ENCODE assay signal across 22 mouse cellular contexts in the genomic region with DNA sequence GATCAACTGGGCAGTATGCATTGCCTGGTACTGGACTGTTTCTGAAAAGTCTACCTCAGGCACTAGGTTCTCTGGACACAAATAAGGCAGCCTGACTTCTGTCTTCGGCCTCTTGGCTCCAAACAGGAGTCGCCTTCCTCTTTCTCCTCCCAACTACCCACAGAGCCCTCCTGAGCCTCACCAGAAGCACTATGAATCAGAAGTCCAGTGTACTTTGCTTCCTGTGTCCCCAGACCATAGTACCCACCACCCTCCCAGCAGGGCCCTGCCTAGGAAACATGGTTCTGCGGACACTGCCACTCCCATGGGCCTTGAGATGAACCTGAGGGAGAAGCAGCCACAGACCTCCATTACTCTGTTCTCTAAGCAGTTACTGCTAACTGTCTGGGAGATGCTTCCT.
"Had no signal": no experiment of that assay in that cellular context is flagged by ENCODE, and none has a peak within 500 bp of the region (broad histone marks: within the 10 kb centered on the region; RNA-seq: fewer than 3 reads in every experiment).

No protein-coding gene starts in this region.

- H3K27me3 ChIP-seq: liver, embryonic 12.5 days; liver, embryonic 15.5 days; lung, embryonic 15.5 days; midbrain, embryonic 13.5 days; neural tube, embryonic 12.5 days; neural tube, embryonic 15.5 days had no signal

- H3K9me3 ChIP-seq: limb, embryonic 10.5 days; limb, embryonic 13.5 days; liver, embryonic 12.5 days; liver, embryonic 15.5 days; lung, embryonic 15.5 days; midbrain, embryonic 10.5 days; midbrain, embryonic 13.5 days; neural tube, embryonic 12.5 days; neural tube, embryonic 15.5 days had no signal

- DNase-seq: kidney, adult 2 months; kidney, postnatal 25 days; layer of hippocampus, adult 9-11 months; liver; lung, adult 18-20 months; lung, postnatal 10 days; lung, postnatal 36 days; right cerebral cortex, adult 18-20 months; right cerebral cortex, postnatal 14 days; right cerebral cortex, postnatal 4 days; thymus, postnatal 36 days had no signal

- H3K36me3 ChIP-seq: limb, embryonic 10.5 days; limb, embryonic 13.5 days; liver, embryonic 12.5 days; liver, embryonic 15.5 days; lung, embryonic 15.5 days; midbrain, embryonic 10.5 days; midbrain, embryonic 13.5 days; neural tube, embryonic 12.5 days; neural tube, embryonic 15.5 days had no signal

- H3K4me2 ChIP-seq: limb, embryonic 13.5 days; liver, embryonic 12.5 days; liver, embryonic 15.5 days; lung, embryonic 15.5 days; midbrain, embryonic 13.5 days; neural tube, embryonic 12.5 days; neural tube, embryonic 15.5 days had no signal

- H3K4me3 ChIP-seq: layer of hippocampus, adult 2 months; limb, embryonic 10.5 days; limb, embryonic 13.5 days; liver, embryonic 12.5 days; liver, embryonic 15.5 days; lung, embryonic 15.5 days; midbrain, embryonic 10.5 days; midbrain, embryonic 13.5 days; neural tube, embryonic 12.5 days; neural tube, embryonic 15.5 days had no signal

- H3K9ac ChIP-seq: limb, embryonic 13.5 days; liver, embryonic 12.5 days; liver, embryonic 15.5 days; lung, embryonic 15.5 days; midbrain, embryonic 13.5 days; neural tube, embryonic 12.5 days; neural tube, embryonic 15.5 days had no signal

- ATAC-seq: liver, embryonic 12.5 days; midbrain, embryonic 13.5 days had no signal

- H3K27ac ChIP-seq: kidney, postnatal 0 days; layer of hippocampus, adult 2 months; limb, embryonic 10.5 days; limb, embryonic 13.5 days; liver, embryonic 12.5 days; liver, embryonic 15.5 days; lung, embryonic 15.5 days; midbrain, embryonic 10.5 days; midbrain, embryonic 13.5 days; neural tube, embryonic 12.5 days; neural tube, embryonic 15.5 days had no signal
